Comparison of ENCODE assay signal across 8 mouse cellular contexts in genomic region chr11:116274045-116274666, GRCm38 (mm10). TPM values are rescaled to one million over a fixed set of nuclear protein-coding genes. Genes with fewer than 3 reads are reported as not detected.
DNase-seq lines count a peak whose midpoint lies in the region; ATAC-seq and TF ChIP-seq lines count a peak whose summit lies in the region.

Gene Srp68 (minus strand): TSS chr11:116274217.

- no peaks in the 10 kb centered on the region for H3K27me3 ChIP-seq in embryonic facial prominence, embryonic 14.5 days (replicated peaks; ENCODE audit: control insufficient read depth, insufficient read depth, low read length)
- H3K27me3 ChIP-seq in heart, adult 2 months (ENCODE audit: control insufficient read depth, insufficient read depth, low read length): no peaks in the 10 kb centered on the region
- no peaks in the 10 kb centered on the region for H3K27me3 ChIP-seq in limb, embryonic 13.5 days
- H3K27me3 ChIP-seq in midbrain, embryonic 16.5 days (ENCODE audit: control insufficient read depth, insufficient read depth, low read depth, low read length): no peaks in the 10 kb centered on the region

- H3K36me3 ChIP-seq in embryonic facial prominence, embryonic 14.5 days (ENCODE audit: control insufficient read depth, insufficient read depth, low read length): peaks cover 23% of the 10 kb centered on the region; the same call in 1 of the 2 replicates
- no peaks in the 10 kb centered on the region for H3K36me3 ChIP-seq in heart, adult 2 months (ENCODE audit: control insufficient read depth, insufficient read depth, low read length)
- peaks cover 27% of the 10 kb centered on the region for H3K36me3 ChIP-seq in limb, embryonic 13.5 days
- H3K36me3 ChIP-seq in midbrain, embryonic 16.5 days (ENCODE audit: control insufficient read depth, insufficient read depth, low read length): peaks cover 10% of the 10 kb centered on the region

- peak; percentile 34 for TF ChIP-seq CTCF in heart, adult 2 months (IDR thresholded peaks at IDR 0.05)

- peak; percentile 88 for TF ChIP-seq POLR2A in heart, adult 2 months (IDR thresholded peaks at IDR 0.05; ENCODE audit: insufficient read depth, low read depth, low read length)

- H3K79me2 ChIP-seq in heart, adult 2 months (replicated peaks; ENCODE audit: control insufficient read depth, insufficient read depth, low read length): 0 out of 2 replicates have a peak, but pooled peaks cover 3% of the 10 kb centered on the region

- intact Hi-C loops in heart, adult 2 months (cut with DNase I): loop anchor here (2.0 kb wide), 1 partner anchor 33 kb away; the partner anchor contains the start of gene Exoc7

- peak; percentile 93 for DNase-seq in 3T3-L1 (ENCODE audit: low read depth, low spot score)
- DNase-seq in adrenal gland, postnatal 4 days (ENCODE audit: low spot score in 2 of 2): peak; percentile 69 to 91
- DNase-seq in embryonic facial prominence, embryonic 14.5 days (ENCODE audit: low spot score): peak; percentile 98
- DNase-seq in heart, adult 2 months: peak; percentile 94 to 95
- peak; percentile 90 to 93 for DNase-seq in kidney, adult 8-10 months
- DNase-seq in spleen, postnatal 10 days (ENCODE audit: low spot score in 2 of 2): peak; percentile 90 to 95

- peak; percentile 85 for TF ChIP-seq EP300 in heart, adult 2 months (IDR thresholded peaks at IDR 0.05; ENCODE audit: insufficient read depth, low read depth, low read length)

- H3K9me3 ChIP-seq in embryonic facial prominence, embryonic 14.5 days (ENCODE audit: control insufficient read depth, low read length): no peaks in the 10 kb centered on the region
- no peaks in the 10 kb centered on the region for H3K9me3 ChIP-seq in limb, embryonic 13.5 days
- H3K9me3 ChIP-seq in midbrain, embryonic 16.5 days (replicated peaks; ENCODE audit: control insufficient read depth, low read length, poor library complexity, severe bottlenecking): no peaks in the 10 kb centered on the region

- H3K9ac ChIP-seq in embryonic facial prominence, embryonic 14.5 days (ENCODE audit: low read depth, low read length): peak within 1 kb of the TSS; percentile 84
- H3K9ac ChIP-seq in heart, adult 2 months (ENCODE audit: low read depth, low read length): peak within 1 kb of the TSS; percentile 85
- H3K9ac ChIP-seq in limb, embryonic 13.5 days: peak within 1 kb of the TSS; percentile 97
- H3K9ac ChIP-seq in midbrain, embryonic 16.5 days (ENCODE audit: low read depth, low read length): peak within 1 kb of the TSS; percentile 77

- H3K27ac ChIP-seq in embryonic facial prominence, embryonic 14.5 days (replicated peaks; ENCODE audit: low read depth, low read length): peak within 1 kb of the TSS; percentile 82
- H3K27ac ChIP-seq in heart, adult 2 months: peak within 1 kb of the TSS; percentile 74
- peak within 1 kb of the TSS; percentile 85 for H3K27ac ChIP-seq in limb, embryonic 13.5 days
- H3K27ac ChIP-seq in midbrain, embryonic 16.5 days (ENCODE audit: low read length): peak within 1 kb of the TSS; percentile 87

- peak within 1 kb of the TSS; percentile 66 for H3K4me2 ChIP-seq in embryonic facial prominence, embryonic 14.5 days (ENCODE audit: low read depth, low read length)
- peak within 1 kb of the TSS; percentile 89 for H3K4me2 ChIP-seq in limb, embryonic 13.5 days (replicated peaks)
- H3K4me2 ChIP-seq in midbrain, embryonic 16.5 days (ENCODE audit: low read length): peak within 1 kb of the TSS; percentile 87

- peaks cover 19% of the 10 kb centered on the region for H3K4me1 ChIP-seq in embryonic facial prominence, embryonic 14.5 days (ENCODE audit: control insufficient read depth, insufficient read depth, low read length)
- H3K4me1 ChIP-seq in heart, adult 2 months (ENCODE audit: control insufficient read depth, insufficient read depth, low read length): peaks cover 7% of the 10 kb centered on the region
- H3K4me1 ChIP-seq in limb, embryonic 13.5 days: peaks cover 23% of the 10 kb centered on the region
- H3K4me1 ChIP-seq in midbrain, embryonic 16.5 days (ENCODE audit: control insufficient read depth, insufficient read depth, low read length): peaks cover 28% of the 10 kb centered on the region

- WGBS in embryonic facial prominence, embryonic 14.5 days: 4% methylated on average over 23 of the region's 32 CpGs
- 3% methylated on average over 32 of the region's 32 CpGs for WGBS in heart, adult 2 months
- 4% methylated on average over 32 of the region's 32 CpGs for WGBS in limb, embryonic 13.5 days
- WGBS in midbrain, embryonic 16.5 days: 2% methylated on average over 29 of the region's 32 CpGs

- peak; percentile 99 for ATAC-seq in embryonic facial prominence, embryonic 14.5 days (ENCODE audit: low read depth)
- peak; percentile 98 for ATAC-seq in limb, embryonic 13.5 days (ENCODE audit: low FRiP score, low read depth)
- ATAC-seq in midbrain, embryonic 16.5 days: peak; percentile 99

- peak within 1 kb of the TSS; percentile 67 for H3K4me3 ChIP-seq in embryonic facial prominence, embryonic 14.5 days (ENCODE audit: low read depth, low read length)
- H3K4me3 ChIP-seq in heart, adult 2 months: peak within 1 kb of the TSS; percentile 78
- H3K4me3 ChIP-seq in limb, embryonic 13.5 days: peak within 1 kb of the TSS; percentile 98
- peak within 1 kb of the TSS; percentile 90 for H3K4me3 ChIP-seq in midbrain, embryonic 16.5 days (ENCODE audit: low read depth, low read length)

RNA-seq across cellular contexts. Expression of gene Srp68, which starts in this region (rescaled TPM):
- total RNA-seq in adrenal gland, postnatal 4 days (2021): 10 to 100 TPM; 79.7 to 81.2 TPM
- polyA plus RNA-seq in embryonic facial prominence, embryonic 14.5 days (2014; fragmentation: Nextera tagmentation; extraction: Ambion mirVana): 91.9 and 92.5 TPM in 2 replicates
- 10 to 100 TPM; 61.5 to 71.2 TPM for total RNA-seq in heart, adult 2 months (2021)
- polyA plus RNA-seq in heart, adult 2 months (2012; rRNA removed): 40.0 and 50.7 TPM in 2 replicates
- 109 and 110 TPM in 2 replicates for polyA plus RNA-seq in limb, embryonic 13.5 days (2015; fragmentation: Nextera tagmentation; extraction: Ambion mirVana)
- polyA plus RNA-seq in midbrain, embryonic 16.5 days (2015; fragmentation: Nextera tagmentation; extraction: Ambion mirVana): 58.2 and 59.2 TPM in 2 replicates

Comparison
In these comparisons a context has a peak if more than half of its experiments do, and no peak if none do; other contexts are left out.
1. Peak in every context shown above with its lines: DNase-seq, ATAC-seq, H3K4me3 ChIP-seq and H3K27ac ChIP-seq.